Mouse (Mus musculus) spleen, postnatal 10 days (tissue): ENCODE measurements around the gene Rps18.
"Not testable (repeated sequence)": the region's sequence is repeated elsewhere in the genome, so short reads cannot be mapped to it uniquely, and the experiment has no call there.

Source experiments
- DNase-seq, 2 experiments: peaks; one replicate each; pipeline ENCODE4 v3.0.0; 2021 to 2022; ENCODE audit warnings: low spot score in 2 of 2

Rps18 gene

GRCm38 (mm10) chr17:33909077-33909868 is 46.5 kb downstream of the Rps18 start, which contains the start of gene Daxx:
Gene Daxx, plus strand, starts transcription at chr17:33909414.
- peak; percentile 99 for DNase-seq

GRCm38 (mm10) chr17:33908331-33909076 is 47.3 kb downstream of the Rps18 start:
- DNase-seq: peak; percentile 64 to 71

GRCm38 (mm10) chr17:33904835-33905234 is 51.0 kb downstream of the Rps18 start, which contains the start of gene Platr17:
Gene Platr17, plus strand, starts transcription at chr17:33905135.
- not testable (repeated sequence) for DNase-seq

DNA sequence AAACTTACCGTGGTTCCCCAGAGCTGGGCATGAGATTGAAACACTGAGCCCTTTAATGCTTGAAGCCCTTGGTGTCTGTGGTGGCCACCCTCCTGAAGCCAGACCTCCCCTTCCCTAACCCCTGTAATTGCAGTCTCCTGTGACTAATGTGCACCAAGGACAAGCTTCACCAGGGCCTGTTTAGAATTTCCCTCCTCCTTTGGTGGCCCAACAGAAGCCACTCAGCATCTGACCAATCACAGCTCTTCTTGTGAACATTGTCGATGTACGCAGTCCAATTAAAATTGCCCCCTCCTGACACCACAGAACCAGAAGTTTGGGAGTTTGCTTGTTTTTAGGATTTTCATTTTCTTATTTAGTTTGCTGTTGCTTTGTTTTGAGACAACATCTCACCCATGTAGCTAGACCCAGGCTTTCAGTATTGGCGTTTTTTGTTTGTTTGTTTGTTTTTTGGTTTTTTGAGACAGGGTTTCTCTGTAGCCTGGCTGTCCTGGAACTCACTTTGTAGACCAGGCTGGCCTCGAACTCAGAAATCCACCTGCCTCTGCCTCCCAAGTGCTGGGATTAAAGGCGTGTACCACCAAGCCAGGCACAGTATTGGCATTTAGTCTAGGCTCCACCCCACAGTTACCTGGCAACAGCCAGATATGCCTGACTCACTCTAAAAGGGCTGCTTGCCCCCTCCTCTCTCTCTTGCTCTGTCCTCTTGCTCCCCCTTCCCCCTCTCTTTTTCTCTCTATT is 51.7 kb downstream of the Rps18 start:
- DNase-seq: not testable (repeated sequence)

DNA sequence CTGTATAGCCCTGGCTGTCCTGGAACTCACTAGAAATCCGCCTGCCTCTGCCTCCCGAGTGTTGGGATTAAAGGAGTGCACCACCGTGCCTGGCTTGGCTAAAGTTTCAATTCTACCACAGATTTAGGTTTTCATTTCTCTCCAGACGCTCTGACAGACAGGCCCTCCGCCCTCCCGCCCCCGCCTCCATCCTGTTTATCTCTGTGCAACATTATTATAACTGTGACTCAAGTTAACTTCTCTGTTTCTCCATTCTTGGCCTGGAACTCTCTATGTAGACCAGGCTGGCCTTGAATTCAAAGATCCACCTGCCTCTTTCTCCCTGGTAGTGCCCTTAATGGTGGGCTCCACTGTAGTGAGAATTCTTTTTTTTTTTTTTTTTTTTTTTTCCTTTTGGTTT is 53.3 kb downstream of the Rps18 start:
- DNase-seq: no peak

DNA sequence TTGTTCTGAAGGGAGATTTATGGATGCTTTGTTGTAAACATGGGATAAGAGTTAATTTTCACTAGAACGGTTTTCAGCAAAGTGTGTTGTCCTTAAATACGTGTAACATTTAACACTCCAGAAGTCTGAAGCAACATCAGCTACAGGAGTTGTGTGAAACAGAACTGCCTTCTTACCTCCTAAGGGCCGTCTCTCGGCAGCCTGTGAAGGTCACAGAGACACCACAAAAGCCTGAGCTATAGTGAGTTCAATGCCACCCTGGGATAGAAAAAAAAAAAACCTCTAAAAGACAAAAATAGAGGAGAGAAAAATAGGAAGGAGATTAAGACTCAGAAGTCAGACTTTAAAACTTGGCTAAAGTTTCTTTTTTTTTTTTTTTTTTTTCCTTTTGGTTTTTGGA is 53.7 kb downstream of the Rps18 start:
- DNase-seq: no peak
